Mouse (Mus musculus): ENCODE results near the gene Cbx3. TPM values are rescaled to one million over a fixed set of nuclear protein-coding genes. Genes with fewer than 3 reads are reported as not detected.

The Cbx3 gene
- polyA plus RNA-seq, 1 experiment from 2014 or later: 169 TPM

DNA sequence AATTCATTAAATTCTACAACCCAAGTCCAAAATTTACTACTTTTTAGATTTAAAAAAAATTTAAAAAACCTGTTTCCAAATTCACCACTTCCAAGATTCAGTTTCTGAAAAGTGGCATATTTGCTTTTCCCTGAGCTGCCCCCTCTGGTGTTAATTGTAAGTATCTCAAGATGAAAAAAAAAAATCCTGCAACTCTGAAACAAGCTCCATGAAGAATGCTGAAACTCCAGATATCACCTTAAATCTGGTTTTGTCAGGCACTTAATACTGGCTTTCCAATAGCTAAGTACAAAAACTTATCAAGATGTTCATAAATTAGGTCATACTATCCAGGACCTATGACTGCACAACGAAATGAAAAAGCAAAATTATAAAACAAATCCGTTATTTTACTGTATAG is 2.5 kb upstream of the Cbx3 start:
- no peak for ATAC-seq (ENCODE audit: low read depth)
- Histone ChIP-seq H3K36me3 (ENCODE audit: control insufficient read depth, insufficient read depth) (peaks cover 42% of the 10 kb centered on the region), H3K4me1 (ENCODE audit: control insufficient read depth, low read depth, low read length) (peaks cover 23% of the 10 kb centered on the region), H3K4me2 (ENCODE audit: low read depth, low read length) (peak overlapping the region; percentile 73), H3K9me3 (replicated peaks; ENCODE audit: control insufficient read depth, low read length) (no peaks in the 10 kb centered on the region), H3K4me3 (ENCODE audit: low read depth, low read length) (peak overlapping the region; percentile 64), H3K27ac (ENCODE audit: low read length) (no peak overlapping the region), H3K9ac (ENCODE audit: low read depth, low read length) (peak overlapping the region; percentile 57; the same call in 1 of the 2 replicates), H3K27me3 (ENCODE audit: control insufficient read depth, insufficient read depth, low read depth, low read length) (no peaks in the 10 kb centered on the region)
- 0% methylated on average over 2 of the region's 2 CpGs for WGBS (ENCODE audit: insufficient replicate concordance)

DNA sequence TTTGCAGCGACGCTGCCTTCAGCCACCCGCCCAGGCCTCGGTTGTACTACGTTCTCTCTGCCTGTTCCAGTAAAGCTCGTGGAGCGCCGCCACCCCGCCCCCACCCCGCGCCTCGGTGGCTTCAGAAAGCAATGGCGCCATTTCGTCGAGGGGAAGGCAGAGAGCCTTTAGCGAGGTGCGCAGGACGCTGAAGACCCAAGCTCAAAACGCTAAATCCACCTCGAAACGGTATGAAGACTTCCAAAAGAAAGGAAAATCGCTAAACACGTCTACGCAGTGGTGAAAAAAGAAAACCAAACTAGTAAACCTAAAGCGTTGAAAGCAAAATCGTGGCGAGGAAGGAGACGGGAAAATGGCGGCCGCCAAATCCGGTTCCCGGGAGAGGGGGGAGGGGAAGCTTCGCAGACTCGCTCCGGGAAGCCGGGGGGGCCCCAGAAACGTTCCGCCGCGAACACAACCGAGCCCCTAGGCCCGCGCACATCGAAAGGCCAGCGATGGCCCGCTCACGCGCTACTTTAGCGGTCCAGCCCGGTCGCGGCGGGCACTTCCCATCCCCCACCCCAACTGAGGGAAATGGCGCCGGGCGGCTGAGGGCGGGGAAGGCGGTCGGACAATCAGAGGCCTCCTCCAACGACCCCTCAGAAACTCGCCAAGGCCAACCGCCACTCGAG is 1.1 kb upstream of the Cbx3 start:
- H3K27me3 ChIP-seq (ENCODE audit: control insufficient read depth, insufficient read depth, low read depth, low read length): no peaks in the 10 kb centered on the region
- peak overlapping the region; percentile 51 for H3K4me2 ChIP-seq (ENCODE audit: low read depth, low read length)
- peaks cover 29% of the 10 kb centered on the region for H3K4me1 ChIP-seq (ENCODE audit: control insufficient read depth, low read depth, low read length)
- peak overlapping the region; percentile 94 for H3K4me3 ChIP-seq (ENCODE audit: low read depth, low read length)
- peak overlapping the region; percentile 98 for H3K9ac ChIP-seq (ENCODE audit: low read depth, low read length)
- H3K27ac ChIP-seq (ENCODE audit: low read length): peak overlapping the region; percentile 98
- WGBS (ENCODE audit: insufficient replicate concordance): under 1% methylated on average over 63 of the region's 63 CpGs
- H3K9me3 ChIP-seq (replicated peaks; ENCODE audit: control insufficient read depth, low read length): no peaks in the 10 kb centered on the region
- peaks cover 42% of the 10 kb centered on the region for H3K36me3 ChIP-seq (ENCODE audit: control insufficient read depth, insufficient read depth)
- peak; percentile 9 for ATAC-seq (ENCODE audit: low read depth)

DNA sequence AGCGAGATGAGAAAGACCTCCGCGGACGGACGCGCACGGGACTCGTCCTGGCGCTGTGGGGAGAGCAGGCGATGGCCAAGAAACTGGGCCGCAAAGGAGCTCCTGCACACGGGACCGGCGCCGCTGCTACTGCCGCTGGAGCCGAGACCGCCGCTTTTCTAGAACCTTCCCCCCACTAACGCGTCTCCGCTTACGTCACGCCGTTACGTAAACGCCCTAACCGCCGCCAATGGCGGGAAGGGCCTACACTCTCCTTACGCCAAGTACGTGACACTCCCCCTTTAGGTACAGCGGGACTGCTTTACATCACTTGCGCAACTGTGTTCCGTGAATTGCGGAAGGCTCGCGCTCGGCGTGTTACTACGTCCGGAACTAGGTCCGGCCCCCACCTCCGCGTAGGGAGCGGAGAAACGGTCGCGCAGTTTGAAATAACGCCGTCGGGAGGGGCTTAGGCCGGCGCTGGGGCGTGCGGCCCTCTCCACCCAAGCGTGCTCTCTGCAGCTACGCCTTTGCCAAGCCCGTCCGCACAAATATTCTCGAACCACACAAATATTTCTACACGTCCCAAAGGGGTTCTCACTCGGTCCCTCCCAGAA is 347 bp upstream of the Cbx3 start, which contains the start of gene Hnrnpa2b1:
Hnrnpa2b1 (minus strand) TSS at position 180 of the 596 bp plus-strand sequence.
- peak within 1 kb of the TSS; percentile 94 for H3K4me3 ChIP-seq (ENCODE audit: low read depth, low read length)
- under 1% methylated on average over 63 of the region's 63 CpGs for WGBS (ENCODE audit: insufficient replicate concordance)
- H3K36me3 ChIP-seq (ENCODE audit: control insufficient read depth, insufficient read depth): peaks cover 36% of the 10 kb centered on the region
- H3K4me1 ChIP-seq (ENCODE audit: control insufficient read depth, low read depth, low read length): peaks cover 31% of the 10 kb centered on the region
- peak; percentile 87 for ATAC-seq (ENCODE audit: low read depth)
- H3K9me3 ChIP-seq (replicated peaks; ENCODE audit: control insufficient read depth, low read length): no peaks in the 10 kb centered on the region
- H3K4me2 ChIP-seq (ENCODE audit: low read depth, low read length): peak within 1 kb of the TSS; percentile 56
- peak within 1 kb of the TSS; percentile 98 for H3K27ac ChIP-seq (ENCODE audit: low read length)
- H3K9ac ChIP-seq (ENCODE audit: low read depth, low read length): peak within 1 kb of the TSS; percentile 98
- no peaks in the 10 kb centered on the region for H3K27me3 ChIP-seq (ENCODE audit: control insufficient read depth, insufficient read depth, low read depth, low read length)

DNA sequence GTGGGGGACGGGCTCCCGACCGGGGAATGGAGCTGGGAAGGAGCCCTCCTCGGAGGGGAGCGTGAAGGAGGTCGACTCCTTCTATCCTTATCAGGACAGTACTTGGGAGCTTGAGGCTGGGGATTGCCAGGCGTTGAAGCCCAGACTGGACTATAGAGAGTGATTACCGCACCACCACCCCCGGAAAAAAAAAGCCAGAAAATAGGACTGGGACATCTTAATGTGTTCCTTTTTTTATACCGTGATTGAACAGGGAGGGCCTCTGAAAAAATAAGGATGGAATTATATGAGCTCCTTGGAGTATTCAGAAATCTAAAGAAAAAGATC is 982 bp downstream of the Cbx3 start:
- Histone ChIP-seq H3K27me3 (ENCODE audit: control insufficient read depth, insufficient read depth, low read depth, low read length) (no peaks in the 10 kb centered on the region), H3K4me2 (ENCODE audit: low read depth, low read length) (peak overlapping the region; percentile 56), H3K9me3 (replicated peaks; ENCODE audit: control insufficient read depth, low read length) (no peaks in the 10 kb centered on the region), H3K9ac (ENCODE audit: low read depth, low read length) (peak overlapping the region; percentile 98), H3K4me3 (ENCODE audit: low read depth, low read length) (peak overlapping the region; percentile 94), H3K4me1 (ENCODE audit: control insufficient read depth, low read depth, low read length) (peaks cover 25% of the 10 kb centered on the region), H3K36me3 (ENCODE audit: control insufficient read depth, insufficient read depth) (peaks cover 34% of the 10 kb centered on the region), H3K27ac (ENCODE audit: low read length) (peak overlapping the region; percentile 98)
- WGBS (ENCODE audit: insufficient replicate concordance): 1% methylated on average over 10 of the region's 10 CpGs
- no peak for ATAC-seq (ENCODE audit: low read depth)

DNA sequence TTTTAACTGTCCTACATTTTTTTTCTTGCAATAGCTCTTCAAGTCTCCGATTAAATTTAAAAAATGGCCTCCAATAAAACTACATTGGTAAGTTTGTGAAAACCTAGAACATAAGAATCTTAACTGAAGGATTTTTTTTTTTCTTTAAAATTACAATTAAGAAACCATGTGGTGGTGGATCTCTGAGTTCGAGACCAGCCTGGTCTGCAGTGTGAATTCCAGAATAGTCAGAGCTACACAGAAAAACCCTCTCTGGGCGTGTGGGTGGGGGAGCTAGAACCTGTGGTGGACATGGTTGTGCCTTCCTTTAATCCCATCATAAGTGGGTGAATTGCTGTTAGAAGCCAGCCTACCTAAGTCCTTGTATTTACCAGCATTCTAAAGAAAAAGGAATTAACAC is 1.6 kb downstream of the Cbx3 start:
- Histone ChIP-seq H3K27me3 (ENCODE audit: control insufficient read depth, insufficient read depth, low read depth, low read length) (no peaks in the 10 kb centered on the region), H3K27ac (ENCODE audit: low read length) (no peak overlapping the region), H3K4me3 (ENCODE audit: low read depth, low read length) (peak overlapping the region; percentile 55), H3K9ac (ENCODE audit: low read depth, low read length) (peak overlapping the region; percentile 54), H3K9me3 (replicated peaks; ENCODE audit: control insufficient read depth, low read length) (no peaks in the 10 kb centered on the region), H3K4me1 (ENCODE audit: control insufficient read depth, low read depth, low read length) (peaks cover 25% of the 10 kb centered on the region), H3K36me3 (ENCODE audit: control insufficient read depth, insufficient read depth) (peaks cover 33% of the 10 kb centered on the region), H3K4me2 (ENCODE audit: low read depth, low read length) (peak overlapping the region; percentile 63)
- 12% methylated on average over 3 of the region's 3 CpGs for WGBS (ENCODE audit: insufficient replicate concordance)
- no peak for ATAC-seq (ENCODE audit: low read depth)

DNA sequence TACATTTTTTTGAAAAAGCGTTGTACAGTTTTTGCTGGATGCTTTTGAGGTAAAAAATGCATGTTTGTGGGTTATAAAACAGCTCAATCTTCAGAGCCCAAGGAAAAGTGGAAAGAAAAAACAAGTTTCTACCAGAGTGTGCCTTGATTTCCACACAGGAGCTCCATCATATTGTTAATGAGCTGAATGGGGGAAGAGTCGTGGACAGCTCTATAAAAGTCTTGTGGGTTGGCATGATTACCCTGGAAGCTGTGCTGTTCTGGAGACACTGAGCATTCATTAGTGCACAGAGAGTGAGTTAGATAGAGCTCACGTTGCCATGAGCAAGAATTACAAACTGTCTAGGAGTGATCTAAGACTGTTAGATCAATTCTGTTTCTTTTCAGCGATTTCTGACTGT is 2.1 kb downstream of the Cbx3 start:
- Histone ChIP-seq H3K4me2 (ENCODE audit: low read depth, low read length) (peak overlapping the region; percentile 63), H3K9ac (ENCODE audit: low read depth, low read length) (peak overlapping the region; percentile 54), H3K9me3 (replicated peaks; ENCODE audit: control insufficient read depth, low read length) (no peaks in the 10 kb centered on the region), H3K36me3 (ENCODE audit: control insufficient read depth, insufficient read depth) (peaks cover 32% of the 10 kb centered on the region), H3K4me3 (ENCODE audit: low read depth, low read length) (peak overlapping the region; percentile 55), H3K4me1 (ENCODE audit: control insufficient read depth, low read depth, low read length) (peaks cover 22% of the 10 kb centered on the region), H3K27ac (ENCODE audit: low read length) (no peak overlapping the region), H3K27me3 (ENCODE audit: control insufficient read depth, insufficient read depth, low read depth, low read length) (no peaks in the 10 kb centered on the region)
- no peak for ATAC-seq (ENCODE audit: low read depth)
- WGBS (ENCODE audit: insufficient replicate concordance): 53% methylated on average over 4 of the region's 4 CpGs

DNA sequence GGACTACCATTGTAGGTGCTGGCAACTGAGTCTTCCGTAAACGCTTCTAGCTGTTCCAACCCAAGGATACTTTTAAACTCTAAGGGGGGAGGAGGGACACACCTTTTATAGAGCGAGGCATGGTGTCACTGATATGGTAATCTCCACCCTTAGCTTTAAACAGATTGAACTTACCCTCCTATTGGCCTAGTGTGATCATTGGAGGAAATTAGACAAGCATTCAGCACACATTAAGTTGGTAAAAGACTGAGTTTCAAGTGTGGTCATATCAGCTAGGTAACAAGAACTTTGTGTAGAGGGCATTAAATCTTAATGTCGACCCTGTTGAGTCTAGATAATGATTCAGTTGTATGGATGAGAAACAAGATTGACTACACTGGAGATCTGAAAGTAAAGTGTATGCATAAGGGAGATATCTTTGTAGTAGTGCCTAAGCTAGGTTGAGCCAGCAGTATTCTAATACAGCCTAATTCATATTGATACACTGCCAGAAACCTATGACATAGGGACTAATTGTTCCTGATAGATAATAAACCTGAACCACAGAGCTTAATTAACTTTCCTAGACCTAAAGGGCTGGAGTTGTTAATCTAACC is 9.1 kb downstream of the Cbx3 start:
- WGBS (ENCODE audit: insufficient replicate concordance): 27% methylated on average over 4 of the region's 4 CpGs
- H3K4me2 ChIP-seq (ENCODE audit: low read depth, low read length): peak overlapping the region; percentile 36
- H3K4me3 ChIP-seq (ENCODE audit: low read depth, low read length): peak overlapping the region; percentile 6; the same call in 1 of the 2 replicates
- H3K27me3 ChIP-seq (ENCODE audit: control insufficient read depth, insufficient read depth, low read depth, low read length): no peaks in the 10 kb centered on the region
- no peak overlapping the region for H3K9ac ChIP-seq (ENCODE audit: low read depth, low read length)
- H3K9me3 ChIP-seq (replicated peaks; ENCODE audit: control insufficient read depth, low read length): no peaks in the 10 kb centered on the region
- peaks cover 10% of the 10 kb centered on the region for H3K4me1 ChIP-seq (ENCODE audit: control insufficient read depth, low read depth, low read length)
- no peak overlapping the region; the same call in 1 of the 2 replicates for H3K27ac ChIP-seq (ENCODE audit: low read length)
- H3K36me3 ChIP-seq (ENCODE audit: control insufficient read depth, insufficient read depth): peaks cover 60% of the 10 kb centered on the region
- peak; percentile 88 for ATAC-seq (ENCODE audit: low read depth)

DNA sequence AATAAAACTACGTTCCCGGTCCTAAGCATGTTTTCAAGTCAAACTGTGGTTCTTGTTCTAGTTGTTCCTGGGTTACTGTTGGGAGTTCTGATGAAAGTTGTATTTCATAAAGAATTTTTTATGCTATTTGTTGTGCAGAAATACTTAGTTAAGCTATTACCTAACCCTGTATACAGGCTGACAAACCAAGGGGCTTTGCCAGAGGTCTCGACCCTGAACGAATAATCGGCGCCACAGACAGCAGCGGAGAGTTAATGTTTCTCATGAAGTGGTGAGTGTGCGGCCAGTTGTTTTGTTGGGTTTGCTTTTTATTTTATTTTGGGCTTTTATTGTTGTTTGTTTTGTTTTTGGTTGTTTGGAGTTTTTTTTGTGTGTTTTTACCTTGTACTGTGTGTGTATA is 11.4 kb downstream of the Cbx3 start:
- H3K27me3 ChIP-seq (ENCODE audit: control insufficient read depth, insufficient read depth, low read depth, low read length): no peaks in the 10 kb centered on the region
- no peaks in the 10 kb centered on the region for H3K9me3 ChIP-seq (replicated peaks; ENCODE audit: control insufficient read depth, low read length)
- no peak overlapping the region for H3K9ac ChIP-seq (ENCODE audit: low read depth, low read length)
- no peak overlapping the region for H3K4me2 ChIP-seq (ENCODE audit: low read depth, low read length)
- no peak for ATAC-seq (ENCODE audit: low read depth)
- H3K4me3 ChIP-seq (ENCODE audit: low read depth, low read length): no peak overlapping the region
- H3K4me1 ChIP-seq (ENCODE audit: control insufficient read depth, low read depth, low read length): peaks cover 9% of the 10 kb centered on the region
- H3K27ac ChIP-seq (ENCODE audit: low read length): no peak overlapping the region
- H3K36me3 ChIP-seq (ENCODE audit: control insufficient read depth, insufficient read depth): peaks cover 50% of the 10 kb centered on the region
- 89% methylated on average over 8 of the region's 8 CpGs for WGBS (ENCODE audit: insufficient replicate concordance)

DNA sequence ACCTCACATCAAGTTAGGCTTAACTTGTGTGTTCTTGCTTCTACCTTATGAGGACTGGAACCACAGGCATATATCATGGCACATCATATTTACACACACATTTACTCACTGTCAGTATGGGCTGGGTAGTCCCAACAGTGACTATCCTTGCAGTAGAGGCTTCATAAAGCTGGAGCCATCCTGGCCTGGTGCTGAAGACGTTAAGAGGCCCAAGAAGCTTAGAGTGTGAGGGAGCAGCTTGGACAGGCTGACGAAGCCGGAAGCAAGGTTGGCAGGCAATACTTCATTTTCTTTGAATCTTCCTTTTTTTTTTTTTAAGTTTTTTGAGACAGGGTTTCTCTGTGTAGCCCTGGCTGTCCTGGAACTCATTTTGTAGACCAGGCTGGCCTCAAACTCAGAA is 13.7 kb downstream of the Cbx3 start:
- Histone ChIP-seq H3K36me3 (ENCODE audit: control insufficient read depth, insufficient read depth) (peaks cover 40% of the 10 kb centered on the region), H3K9me3 (replicated peaks; ENCODE audit: control insufficient read depth, low read length) (no peaks in the 10 kb centered on the region), H3K9ac (ENCODE audit: low read depth, low read length) (no peak overlapping the region), H3K27ac (ENCODE audit: low read length) (no peak overlapping the region), H3K4me3 (ENCODE audit: low read depth, low read length) (no peak overlapping the region), H3K4me2 (ENCODE audit: low read depth, low read length) (no peak overlapping the region), H3K4me1 (ENCODE audit: control insufficient read depth, low read depth, low read length) (peaks cover 3% of the 10 kb centered on the region), H3K27me3 (ENCODE audit: control insufficient read depth, insufficient read depth, low read depth, low read length) (no peaks in the 10 kb centered on the region)
- ATAC-seq (ENCODE audit: low read depth): no peak
- WGBS (ENCODE audit: insufficient replicate concordance): 90% methylated on average over 3 of the region's 3 CpGs

All from liver, embryonic 16.5 days (tissue).